Mouse (Mus musculus): ENCODE data around the gene Olfr324. TPM values are rescaled to one million over a fixed set of nuclear protein-coding genes. Genes with fewer than 3 reads are reported as not detected.

Gene Olfr324
- total RNA-seq (2014; rRNA removed): 0.28 and 0.49 TPM in 2 replicates
- 0.04 and 0.05 TPM in 2 replicates for polyA plus RNA-seq (2015; fragmentation: Nextera tagmentation; extraction: Ambion mirVana)

DNA sequence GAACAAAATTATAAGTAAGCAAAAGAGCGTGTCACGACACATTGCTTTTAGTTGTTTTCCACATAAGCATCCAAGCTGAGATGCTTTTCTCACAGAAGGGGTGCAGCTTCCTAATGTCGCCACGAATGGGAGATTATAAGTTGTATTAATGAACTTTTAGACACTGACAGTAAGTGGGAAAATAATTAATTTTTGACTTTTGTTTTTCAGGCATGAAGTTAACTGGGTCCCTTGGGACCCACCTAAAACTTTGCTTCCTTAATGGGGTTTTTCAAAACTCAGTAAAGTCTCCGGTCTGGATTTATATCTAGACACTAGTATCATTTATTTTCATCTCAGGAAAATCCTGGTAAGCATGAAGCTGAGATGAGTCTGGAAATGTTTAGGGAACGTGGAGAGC lies at the start of gene Olfr324:
TSS of gene Olfr324 (plus strand) at position 301 of the 400 bp plus-strand sequence.
- TF ChIP-seq CTCF (IDR thresholded peaks at IDR 0.05): no peak
- 84% methylated on average over 6 of the region's 6 CpGs for WGBS
- DNase-seq (ENCODE audit: low spot score) (no peak), ATAC-seq (ENCODE audit: low FRiP score) (no peak)
- Histone ChIP-seq H3K27ac (ENCODE audit: low read depth, low read length) (no peak within 1 kb of the TSS), H3K9me3 (ENCODE audit: low read length) (no peaks in the 10 kb centered on the region), H3K4me1 (ENCODE audit: insufficient read depth, low read length) (no peaks in the 10 kb centered on the region), H3K4me3 (ENCODE audit: low read depth, low read length) (no peak within 1 kb of the TSS), H3K4me2 (ENCODE audit: low read depth, low read length, poor library complexity, severe bottlenecking) (no peak within 1 kb of the TSS), H3K9ac (replicated peaks; ENCODE audit: low read length, poor library complexity, severe bottlenecking) (no peak within 1 kb of the TSS), H3K36me3 (ENCODE audit: insufficient read depth, low read length) (no peaks in the 10 kb centered on the region), H3K27me3 (ENCODE audit: insufficient read depth, low read length) (no peaks in the 10 kb centered on the region)

DNA sequence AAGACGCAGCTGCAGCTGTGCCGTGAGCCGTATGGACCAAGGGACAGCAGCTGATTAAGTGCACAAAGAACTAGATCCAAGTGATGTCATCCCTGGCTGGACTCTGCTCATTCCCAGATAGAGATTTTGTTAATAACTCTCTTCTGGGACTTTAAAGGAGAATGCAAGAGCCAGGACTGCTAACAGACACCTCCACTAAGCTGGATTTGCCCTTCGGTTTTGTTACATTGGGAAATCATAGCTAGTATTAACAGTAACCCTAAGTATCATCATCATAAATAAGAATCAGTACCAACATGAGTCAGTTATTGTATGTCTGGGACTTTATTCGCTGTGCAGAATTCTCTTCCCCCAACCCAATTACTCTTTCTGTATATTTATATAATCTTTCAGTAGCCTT lies 48.6 kb upstream of the Olfr324 start, which contains the start of gene Olfr329-ps:
TSS of gene Olfr329-ps (minus strand) at position 101 of the 400 bp plus-strand sequence.
- no peaks in the 10 kb centered on the region for H3K36me3 ChIP-seq (ENCODE audit: insufficient read depth, low read length)
- H3K27ac ChIP-seq (ENCODE audit: low read depth, low read length): no peak within 1 kb of the TSS
- no peak within 1 kb of the TSS for H3K9ac ChIP-seq (replicated peaks; ENCODE audit: low read length, poor library complexity, severe bottlenecking)
- no peaks in the 10 kb centered on the region for H3K4me1 ChIP-seq (ENCODE audit: insufficient read depth, low read length)
- 75% methylated on average over 5 of the region's 5 CpGs for WGBS
- DNase-seq (ENCODE audit: low spot score) (no peak), ATAC-seq (ENCODE audit: low FRiP score) (no peak)
- H3K4me3 ChIP-seq (ENCODE audit: low read depth, low read length): no peak within 1 kb of the TSS
- no peaks in the 10 kb centered on the region for H3K9me3 ChIP-seq (ENCODE audit: low read length)
- no peak for TF ChIP-seq CTCF (IDR thresholded peaks at IDR 0.05)
- no peak within 1 kb of the TSS for H3K4me2 ChIP-seq (ENCODE audit: low read depth, low read length, poor library complexity, severe bottlenecking)
- H3K27me3 ChIP-seq (ENCODE audit: insufficient read depth, low read length): no peaks in the 10 kb centered on the region

DNA sequence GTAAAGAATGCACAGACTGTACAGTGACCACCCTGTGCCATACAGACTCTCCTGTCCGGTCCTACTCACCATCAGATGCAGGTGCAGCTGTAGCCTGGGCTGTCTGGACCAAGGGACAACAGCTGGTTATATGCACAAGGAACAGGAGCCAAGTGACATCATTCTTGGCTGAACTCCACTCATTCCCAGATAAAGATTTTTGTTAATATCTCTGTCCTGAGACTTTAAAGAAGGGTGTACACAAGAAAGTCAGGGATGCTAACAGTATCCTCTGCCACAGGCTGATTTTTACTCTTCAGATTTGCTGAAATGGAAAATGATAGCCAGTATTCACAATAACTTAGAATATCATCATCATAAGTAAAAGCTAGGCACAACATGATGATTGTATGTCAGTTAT lies 39.4 kb upstream of the Olfr324 start, which contains the start of gene Olfr328:
TSS of gene Olfr328 (minus strand) at position 101 of the 400 bp plus-strand sequence.
- H3K9ac ChIP-seq (replicated peaks; ENCODE audit: low read length, poor library complexity, severe bottlenecking): no peak within 1 kb of the TSS
- H3K4me3 ChIP-seq (ENCODE audit: low read depth, low read length): no peak within 1 kb of the TSS
- no peak for ATAC-seq (ENCODE audit: low FRiP score)
- no peaks in the 10 kb centered on the region for H3K4me1 ChIP-seq (ENCODE audit: insufficient read depth, low read length)
- no peak within 1 kb of the TSS for H3K4me2 ChIP-seq (ENCODE audit: low read depth, low read length, poor library complexity, severe bottlenecking)
- no peaks in the 10 kb centered on the region for H3K36me3 ChIP-seq (ENCODE audit: insufficient read depth, low read length)
- no peaks in the 10 kb centered on the region for H3K27me3 ChIP-seq (ENCODE audit: insufficient read depth, low read length)
- no peaks in the 10 kb centered on the region for H3K9me3 ChIP-seq (ENCODE audit: low read length)
- WGBS: 86% methylated on average over 1 of the region's 1 CpGs
- no peak for TF ChIP-seq CTCF (IDR thresholded peaks at IDR 0.05)
- no peak within 1 kb of the TSS for H3K27ac ChIP-seq (ENCODE audit: low read depth, low read length)
- no peak for DNase-seq (ENCODE audit: low spot score)

DNA sequence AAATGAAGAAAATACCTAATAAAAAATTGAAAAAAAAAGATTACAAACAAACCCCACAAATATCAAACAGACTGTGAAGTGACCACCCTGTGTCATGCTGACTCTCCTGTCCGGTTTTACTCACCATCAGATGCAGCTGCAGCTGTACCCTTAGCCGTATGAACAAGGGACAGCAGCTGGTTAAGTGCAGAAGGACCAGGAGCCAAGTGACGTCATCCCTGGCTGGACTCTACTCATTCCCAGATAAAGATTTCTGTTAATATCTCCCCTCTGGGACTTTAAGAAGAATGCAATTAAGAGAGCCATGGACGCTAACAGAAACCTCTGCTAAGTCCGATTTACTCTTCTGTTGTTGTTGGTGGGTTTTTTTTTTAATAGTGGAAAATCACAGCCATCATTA lies 24.5 kb upstream of the Olfr324 start, which contains the start of gene Olfr224:
TSS of gene Olfr224 (minus strand) at position 149 of the 400 bp plus-strand sequence.
- Histone ChIP-seq H3K4me1 (ENCODE audit: insufficient read depth, low read length) (no peaks in the 10 kb centered on the region), H3K9ac (replicated peaks; ENCODE audit: low read length, poor library complexity, severe bottlenecking) (no peak within 1 kb of the TSS), H3K4me3 (ENCODE audit: low read depth, low read length) (no peak within 1 kb of the TSS), H3K9me3 (ENCODE audit: low read length) (no peaks in the 10 kb centered on the region), H3K4me2 (ENCODE audit: low read depth, low read length, poor library complexity, severe bottlenecking) (no peak within 1 kb of the TSS), H3K27me3 (ENCODE audit: insufficient read depth, low read length) (no peaks in the 10 kb centered on the region), H3K27ac (ENCODE audit: low read depth, low read length) (no peak within 1 kb of the TSS), H3K36me3 (ENCODE audit: insufficient read depth, low read length) (no peaks in the 10 kb centered on the region)
- no peak for TF ChIP-seq CTCF (IDR thresholded peaks at IDR 0.05)
- DNase-seq (ENCODE audit: low spot score) (no peak), ATAC-seq (ENCODE audit: low FRiP score) (no peak)
- 73% methylated on average over 5 of the region's 5 CpGs for WGBS

DNA sequence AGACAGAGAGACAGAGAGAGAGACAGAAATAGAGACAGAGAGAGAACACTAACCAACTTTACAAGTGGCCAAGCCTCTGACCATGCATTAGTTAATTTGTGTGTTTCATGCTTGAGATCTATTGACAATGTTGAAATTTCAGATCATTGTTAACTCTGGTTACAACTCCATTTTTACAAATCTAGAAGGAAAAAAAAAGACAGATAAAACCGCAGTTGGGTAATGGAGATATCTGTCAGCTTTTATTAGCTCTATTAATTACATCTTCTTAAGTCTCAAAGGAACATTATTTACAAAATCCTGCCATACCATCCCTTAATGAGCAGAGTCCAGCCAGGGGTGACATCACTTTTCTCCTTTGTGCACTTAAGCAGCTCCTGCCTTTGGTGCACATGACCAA lies 17.5 kb upstream of the Olfr324 start, which contains the start of gene Olfr325:
TSS of gene Olfr325 (plus strand) at position 301 of the 400 bp plus-strand sequence.
- 75% methylated on average over 1 of the region's 1 CpGs for whole genome bisulfite sequencing
- Histone ChIP-seq H3K27me3 (ENCODE audit: insufficient read depth, low read length) (no peaks in the 10 kb centered on the region), H3K36me3 (ENCODE audit: insufficient read depth, low read length) (no peaks in the 10 kb centered on the region), H3K4me1 (ENCODE audit: insufficient read depth, low read length) (no peaks in the 10 kb centered on the region), H3K9ac (replicated peaks; ENCODE audit: low read length, poor library complexity, severe bottlenecking) (no peak within 1 kb of the TSS), H3K9me3 (ENCODE audit: low read length) (no peaks in the 10 kb centered on the region), H3K4me3 (ENCODE audit: low read depth, low read length) (no peak within 1 kb of the TSS), H3K27ac (ENCODE audit: low read depth, low read length) (no peak within 1 kb of the TSS), H3K4me2 (ENCODE audit: low read depth, low read length, poor library complexity, severe bottlenecking) (no peak within 1 kb of the TSS)
- DNase-seq (ENCODE audit: low spot score) (no peak), ATAC-seq (ENCODE audit: low FRiP score) (no peak)
- no peak for TF ChIP-seq CTCF (IDR thresholded peaks at IDR 0.05)

DNA sequence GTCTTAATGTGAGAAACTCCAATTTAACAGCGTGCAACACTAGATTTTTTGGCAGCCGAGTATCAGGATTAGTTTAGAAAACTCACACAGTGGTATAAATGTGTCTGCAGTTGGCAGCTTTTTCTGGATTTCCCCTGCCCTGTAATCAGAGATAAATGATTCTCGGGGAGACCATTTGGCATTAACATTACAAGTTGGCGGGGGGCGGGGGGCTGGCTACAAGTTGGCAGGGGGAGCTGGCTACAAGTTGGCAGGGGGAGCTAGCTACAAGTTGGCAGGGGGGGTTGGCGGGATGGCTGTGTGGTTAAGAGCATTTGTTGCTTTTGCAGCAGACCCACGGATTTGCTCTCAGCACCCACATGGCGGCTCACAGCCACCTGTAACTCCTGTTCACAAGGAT lies 16.3 kb upstream of the Olfr324 start:
- Histone ChIP-seq H3K27ac (ENCODE audit: low read depth, low read length) (no peak overlapping the region), H3K4me1 (ENCODE audit: insufficient read depth, low read length) (no peaks in the 10 kb centered on the region), H3K27me3 (ENCODE audit: insufficient read depth, low read length) (no peaks in the 10 kb centered on the region), H3K4me2 (ENCODE audit: low read depth, low read length, poor library complexity, severe bottlenecking) (no peak overlapping the region), H3K9ac (replicated peaks; ENCODE audit: low read length, poor library complexity, severe bottlenecking) (no peak overlapping the region), H3K4me3 (ENCODE audit: low read depth, low read length) (no peak overlapping the region), H3K9me3 (ENCODE audit: low read length) (no peaks in the 10 kb centered on the region), H3K36me3 (ENCODE audit: insufficient read depth, low read length) (no peaks in the 10 kb centered on the region)
- DNase-seq (ENCODE audit: low spot score) (peak; percentile 59), ATAC-seq (ENCODE audit: low FRiP score) (no peak)
- 69% methylated on average over 8 of the region's 8 CpGs for WGBS
- no peak for TF ChIP-seq CTCF (IDR thresholded peaks at IDR 0.05)

Measured in midbrain, postnatal 0 days (tissue).